Mouse (Mus musculus) gonadal fat pad, adult 2 months (tissue): ENCODE measurements around the gene Dcbld2. TPM values are rescaled to one million over a fixed set of nuclear protein-coding genes. Genes with fewer than 3 reads are reported as not detected.

Experiments used
- DNase-seq: peaks from one replicate; pipeline ENCODE4 v3.0.0-alpha.2; 2012; ENCODE audit warnings: low read depth
- polyA plus RNA-seq: library from polyadenylated mRNA; depleted of rRNA; stranded (reverse); fragments of >200 nt; gene quantifications from 2 replicates; pipeline ENCODE4 v1.2.3, GENCODE M21; 2012; rRNA removed

The Dcbld2 gene
- polyA plus RNA-seq, 1 experiment, result 10.9 TPM

- no peak for DNase-seq
Observed at GRCm38 (mm10) chr16:58482296-58482695, 74.1 kb downstream of the Dcbld2 start.

DNA sequence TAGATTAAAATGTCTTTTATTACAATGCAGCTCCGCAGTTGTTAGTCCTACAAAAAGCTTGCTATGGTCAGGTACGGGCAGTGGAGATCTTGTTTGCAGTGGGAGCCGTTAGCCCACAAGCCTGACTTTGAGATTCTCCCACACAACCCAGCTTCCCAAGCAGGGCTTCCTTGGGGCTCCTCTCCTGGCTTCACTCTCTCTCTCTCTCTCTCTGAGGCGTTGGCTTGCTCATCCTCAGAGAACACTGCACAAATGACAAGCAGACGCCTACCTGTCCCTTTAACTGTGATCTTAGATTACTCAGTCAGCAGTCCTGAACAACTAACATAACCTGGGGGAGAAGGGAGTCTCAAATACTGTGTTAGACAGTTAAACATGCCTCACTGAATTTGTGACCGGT is 79.6 kb downstream of the Dcbld2 start:
- no peak for DNase-seq

DNA sequence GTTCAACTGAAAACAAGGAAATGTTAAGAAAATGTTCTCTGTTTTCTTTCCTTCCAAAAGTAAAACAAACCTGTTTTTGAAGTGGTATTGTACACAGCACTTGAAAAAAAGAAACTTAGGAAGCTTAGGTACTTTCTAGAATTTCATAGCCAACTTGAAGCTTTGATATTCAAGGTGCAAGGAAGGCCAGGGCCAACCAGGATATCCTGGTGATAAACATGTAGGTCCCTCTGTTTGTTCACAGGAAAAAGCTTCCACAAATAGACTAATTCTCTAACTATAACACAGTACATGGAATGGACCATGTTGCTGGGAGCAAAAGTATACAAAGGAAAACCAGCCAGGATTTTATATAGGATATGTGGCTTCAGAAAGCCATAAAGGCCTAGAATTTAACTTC is 88.5 kb downstream of the Dcbld2 start:
- no peak for DNase-seq

DNA sequence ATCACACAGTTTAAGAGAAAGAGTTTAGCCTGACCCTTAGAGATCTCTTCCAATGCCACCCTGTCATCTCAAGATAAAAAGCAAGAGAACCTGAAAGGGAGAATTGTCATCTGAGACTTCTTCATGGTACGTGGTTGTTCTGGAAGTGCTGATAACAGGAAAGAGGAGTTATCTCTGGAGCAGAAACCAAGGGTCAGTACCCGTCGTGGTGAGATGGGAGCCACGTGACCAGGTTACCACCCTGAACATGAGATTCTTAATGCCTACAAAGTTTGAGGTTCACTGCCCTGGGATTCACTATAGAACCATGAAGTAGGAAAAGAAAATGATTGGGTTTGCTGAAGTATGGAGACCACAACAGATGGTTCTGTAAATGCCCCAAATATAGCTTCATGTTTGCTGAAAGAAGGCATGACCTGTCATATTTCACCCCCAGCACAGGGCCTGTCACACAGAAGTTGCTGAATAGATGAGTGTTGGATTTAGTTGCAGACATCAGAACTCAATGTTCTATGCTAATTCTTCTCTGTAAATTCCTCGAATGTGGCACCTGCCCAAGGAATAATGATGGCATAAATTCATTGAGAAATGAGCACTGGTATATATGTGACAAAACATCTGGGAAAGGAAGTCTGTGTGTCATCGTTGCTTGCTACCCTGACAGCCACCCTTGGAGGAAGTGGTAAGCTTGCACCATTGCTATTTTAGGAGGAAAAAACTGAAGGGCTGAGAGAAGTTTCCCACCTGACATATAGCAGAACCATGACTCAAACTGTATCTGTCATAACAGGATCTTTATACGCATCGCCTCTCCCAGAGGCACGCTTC is 89.9 kb downstream of the Dcbld2 start:
- no peak for DNase-seq

DNA sequence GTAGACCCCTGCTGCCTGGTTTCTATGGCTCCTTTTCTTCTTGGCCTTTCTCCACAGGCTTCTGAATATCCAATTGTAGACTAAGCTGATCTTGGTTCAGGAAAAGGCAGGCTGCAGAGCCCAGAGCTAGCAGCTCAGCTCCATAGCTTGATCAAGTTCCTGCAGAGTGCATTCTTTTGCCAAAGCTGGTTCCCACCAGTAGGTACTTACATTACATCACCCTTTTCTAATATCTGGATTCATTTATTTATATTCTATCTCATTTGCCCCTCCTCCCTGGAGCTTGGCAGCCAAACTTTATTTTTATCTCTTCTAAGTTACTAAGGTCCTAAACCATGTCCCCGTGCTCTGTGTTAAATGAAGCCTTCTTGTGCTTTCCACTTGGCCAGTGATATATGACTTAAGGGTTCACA is 90.9 kb downstream of the Dcbld2 start:
- no peak for DNase-seq

DNA sequence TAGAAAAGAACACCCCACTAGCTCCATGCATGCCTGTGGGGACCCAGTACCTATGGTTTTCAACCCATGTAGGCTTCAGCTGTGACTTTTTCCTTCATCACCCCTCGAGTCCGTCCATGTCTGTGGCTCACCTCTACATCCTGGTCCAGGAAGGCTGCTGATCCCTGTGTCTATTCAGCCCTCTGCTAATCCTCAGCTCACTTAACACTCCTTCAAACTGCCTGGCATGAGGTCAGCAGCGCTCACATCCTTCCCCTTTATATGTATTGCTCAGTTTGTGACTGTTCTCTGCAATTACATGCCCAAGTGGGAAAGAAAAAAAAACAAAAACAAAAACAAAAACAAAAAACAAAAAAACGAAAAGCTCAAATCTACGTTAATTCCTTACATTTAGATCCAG is 91.4 kb downstream of the Dcbld2 start:
- DNase-seq, result no peak

DNA sequence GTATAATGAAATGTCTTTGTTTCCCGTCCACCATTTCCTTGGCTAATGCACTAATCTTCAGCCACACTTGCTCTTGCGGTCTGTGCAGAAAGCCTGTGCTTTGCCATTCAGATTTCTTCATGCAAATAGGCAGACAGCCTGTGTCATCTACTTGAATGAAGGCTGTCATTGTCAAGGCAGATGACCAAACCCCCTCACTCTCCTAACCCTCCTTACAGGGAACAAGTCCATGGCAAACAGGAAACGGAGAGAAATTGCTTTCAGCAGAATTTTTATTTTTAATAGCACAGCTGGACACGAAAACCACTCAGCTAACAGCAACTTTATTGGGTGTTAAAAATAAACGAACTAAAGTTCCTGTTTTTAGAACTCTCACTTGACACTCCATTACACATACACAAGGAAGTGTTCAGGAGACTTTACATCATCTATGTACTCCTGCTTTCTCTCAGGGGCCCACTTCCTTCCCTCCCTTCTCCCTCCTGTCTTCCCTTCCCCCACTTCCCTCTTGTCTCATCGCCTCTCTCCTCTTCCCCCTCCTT is 93.6 kb downstream of the Dcbld2 start:
- DNase-seq, result no peak

DNA sequence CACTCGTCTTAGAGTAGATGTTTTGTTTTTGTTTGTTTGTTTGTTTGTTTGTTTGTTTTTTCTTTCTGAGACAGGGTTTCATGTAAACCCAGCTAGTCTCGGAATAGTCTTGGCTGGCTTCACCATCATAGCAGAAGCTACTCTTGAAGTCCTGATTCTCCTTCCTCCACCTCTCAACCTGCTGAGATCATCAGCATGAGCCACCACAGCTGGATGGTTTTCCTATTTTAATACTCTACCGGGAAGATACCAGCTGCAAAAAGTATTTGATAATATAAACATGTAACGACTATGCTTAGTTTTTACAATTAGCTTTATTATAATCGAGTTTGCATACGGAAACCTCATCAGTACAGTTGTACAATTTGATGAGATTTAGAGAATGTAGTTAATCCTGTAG is 94.3 kb downstream of the Dcbld2 start:
- DNase-seq, result no peak

GRCm38 (mm10) chr16:58504945-58505344 is 96.7 kb downstream of the Dcbld2 start:
- no peak for DNase-seq

DNA sequence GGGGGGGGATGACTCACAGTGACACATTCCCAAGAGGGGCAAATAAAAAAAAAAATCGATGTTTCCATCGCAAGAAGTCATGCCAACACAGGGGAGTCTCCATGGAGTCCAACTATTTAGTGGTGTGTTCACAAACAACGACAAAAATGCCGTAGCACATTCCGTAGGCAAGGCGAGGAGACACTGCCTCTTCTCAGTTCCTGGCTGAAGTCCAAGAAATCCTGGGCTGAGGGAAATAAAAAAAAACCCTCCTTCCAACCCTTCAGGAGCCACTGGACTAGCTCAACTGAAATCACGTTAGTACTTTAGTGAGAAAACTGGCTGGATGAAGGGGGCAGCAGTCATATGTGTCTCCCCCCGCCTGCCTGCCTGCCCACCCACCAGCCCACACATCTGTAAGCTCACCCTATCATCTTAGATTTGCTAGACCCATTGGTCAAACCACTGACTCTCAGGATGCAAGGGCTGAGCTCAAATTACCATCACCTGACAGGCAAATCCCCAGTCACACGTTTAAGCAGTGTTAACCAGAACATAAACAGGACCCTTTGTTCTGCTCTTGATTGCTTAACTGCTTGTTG is 104.0 kb downstream of the Dcbld2 start:
- no peak for DNase-seq

DNA sequence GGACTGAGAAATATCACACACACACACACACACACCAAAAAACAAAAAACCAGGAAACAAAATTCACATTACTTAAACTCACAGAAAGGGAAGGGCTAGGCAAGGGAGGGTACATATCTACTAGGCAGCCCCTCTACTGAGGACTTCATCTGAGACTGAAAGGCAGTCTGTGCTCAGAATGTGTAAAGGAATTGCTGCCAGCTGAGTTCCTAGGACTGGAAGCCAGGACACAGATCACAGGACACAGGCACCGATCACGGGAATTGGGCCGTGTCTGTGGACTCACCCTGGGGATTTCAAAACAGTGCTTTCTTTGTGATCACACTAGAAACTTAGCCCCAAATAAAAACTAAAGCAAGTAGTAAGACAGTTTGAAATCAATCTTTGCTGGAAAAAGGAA is 104.6 kb downstream of the Dcbld2 start:
- no peak for DNase-seq

DNA sequence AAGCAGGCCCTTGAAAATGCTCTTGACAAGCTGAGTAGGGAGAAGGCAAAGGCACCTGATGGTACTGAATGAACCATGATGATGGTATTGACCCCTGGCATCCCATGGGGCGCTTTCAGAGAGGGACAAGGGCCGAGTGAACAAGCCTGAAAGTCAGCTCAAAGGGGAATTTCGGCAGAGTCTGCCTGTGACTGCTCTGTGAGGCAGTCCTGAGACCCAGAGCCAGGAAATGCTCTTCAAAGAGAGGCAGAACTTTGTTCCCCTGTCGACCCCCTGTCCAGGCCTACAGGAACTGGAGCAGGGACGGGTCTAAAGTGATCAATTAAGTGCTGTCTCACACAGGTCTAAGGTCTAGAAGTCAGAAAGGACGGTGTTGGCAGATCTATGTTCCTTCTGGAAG is 105.5 kb downstream of the Dcbld2 start:
- no peak for DNase-seq

GRCm38 (mm10) chr16:58514565-58514964 is 106.3 kb downstream of the Dcbld2 start:
- no peak for DNase-seq

DNA sequence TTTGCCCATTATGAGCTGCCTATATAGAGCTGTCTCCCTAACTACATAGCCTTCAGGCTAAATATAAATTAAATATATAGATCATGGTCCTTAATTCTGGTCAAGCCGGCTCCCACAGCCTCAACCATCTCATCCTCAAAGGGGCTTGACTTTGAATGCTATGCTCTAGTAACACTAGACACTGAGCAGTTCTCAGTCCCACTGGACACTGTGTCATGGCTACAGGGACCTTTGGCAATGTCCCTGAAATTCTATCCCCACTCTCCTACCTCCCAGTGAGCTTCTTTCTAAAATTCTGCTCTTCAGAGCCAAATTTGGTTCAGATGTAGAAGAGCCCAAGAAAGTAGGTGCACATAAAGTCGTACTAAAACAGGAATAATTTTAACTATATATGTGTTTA is 107.9 kb downstream of the Dcbld2 start:
- DNase-seq, result no peak

- no peak for DNase-seq
Observed at GRCm38 (mm10) chr16:58516960-58517798, 108.9 kb downstream of the Dcbld2 start.

Other genes starting within 250 kb of the Dcbld2 start
- 8.9 and 9.6 TPM in 2 replicates for gene St3gal6, start 115.8 kb downstream of the Dcbld2 start, polyA plus RNA-seq
- not detected in 2 replicates for gene Gm813, start 208.5 kb downstream of the Dcbld2 start, polyA plus RNA-seq
- not detected in 2 replicates for gene E330017A01Rik, start 230.3 kb downstream of the Dcbld2 start, polyA plus RNA-seq